Mouse (Mus musculus) E14TG2a.4 (cell line): ENCODE data around the gene Inka1.

Experiments
- CTCF ChIP-seq: conservative IDR thresholded peaks from 2 replicates; pipeline ENCODE4 v1.5.1; 2014; ENCODE audit warnings: low read length
- NANOG ChIP-seq: IDR thresholded peaks from 2 replicates; pipeline ENCODE4 v1.6.1; 2014; ENCODE audit warnings: borderline replicate concordance, low read length, mixed read lengths

DNA sequence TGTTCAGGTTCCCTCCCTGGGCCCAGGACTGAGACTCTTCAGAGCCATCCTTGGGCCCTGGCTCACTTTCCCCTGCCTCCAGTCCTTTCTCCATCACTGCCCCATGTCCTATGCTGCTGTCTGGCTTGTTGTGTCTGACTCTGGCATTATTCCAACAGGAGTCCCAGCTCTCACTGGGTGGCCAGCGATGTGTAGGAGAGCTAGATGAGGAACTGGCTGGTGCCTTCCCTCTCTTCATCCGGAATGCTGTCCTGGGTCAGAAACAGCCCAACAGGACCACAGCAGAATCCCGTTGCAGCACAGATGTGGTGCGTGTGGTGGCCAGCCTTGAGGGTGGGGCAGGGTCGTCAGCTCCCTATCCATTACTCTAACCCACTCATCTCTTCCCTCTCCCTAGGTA, 15.4 kb downstream of the Inka1 start:
- TF ChIP-seq CTCF, result no peak
- no peak for TF ChIP-seq NANOG
